Mouse (Mus musculus) forebrain, embryonic 12.5 days (tissue): ENCODE measurements at regions not wholly inside any gene's neighbourhood (a gene's known extent, or its start where the extent isn't known, plus 50 kb on each side); places are given as distances from the start of the nearest gene placed in this dataset.

Experiments used
- ATAC-seq: fragments of 200-750 bp; cut with Nextera tagmentation; 2 replicates; pipeline ENCODE4 v1.8.0; 2017; ENCODE audit warnings: moderate TSS enrichment; ENCODE audit not compliant: low FRiP score
- H3K27ac ChIP-seq: fragments of 300-500 bp; sonication (generic); 2 replicates; pipeline ENCODE4 v1.5.1; 2016; ENCODE audit warnings: mild to moderate bottlenecking
- H3K27me3 ChIP-seq: fragments of 300-500 bp; sonication (generic); 2 replicates; pipeline ENCODE4 v1.6.1; 2016; ENCODE audit warnings: mild to moderate bottlenecking
- H3K36me3 ChIP-seq: fragments of 300-500 bp; sonication (generic); replicated peaks from 2 replicates; pipeline ENCODE4 v1.6.1; 2016; ENCODE audit warnings: mild to moderate bottlenecking
- H3K4me1 ChIP-seq: fragments of 300-500 bp; sonication (generic); 2 replicates; pipeline ENCODE4 v1.6.1; 2016
- H3K4me2 ChIP-seq: fragments of 300-500 bp; sonication (generic); 2 replicates; pipeline ENCODE4 v1.6.1; 2016; ENCODE audit warnings: mild to moderate bottlenecking, moderate library complexity
- H3K4me3 ChIP-seq: fragments of 300-500 bp; sonication (generic); replicated peaks from 2 replicates; pipeline ENCODE4 v1.5.1; 2016; ENCODE audit warnings: mild to moderate bottlenecking
- H3K9ac ChIP-seq: fragments of 300-500 bp; sonication (generic); 2 replicates; pipeline ENCODE4 v1.6.1; 2016; ENCODE audit warnings: mild to moderate bottlenecking
- H3K9me3 ChIP-seq: fragments of 300-500 bp; sonication (generic); 2 replicates; pipeline ENCODE4 v1.6.1; 2016
- WGBS: fragments of 180-500 bp; shearing (Covaris S2); methylation state at CpG from one replicate; pipeline ENCODE4 v1.1.7; 2016; 5-methylcytosine and 5-hydroxymethylcytosine counted together

DNA sequence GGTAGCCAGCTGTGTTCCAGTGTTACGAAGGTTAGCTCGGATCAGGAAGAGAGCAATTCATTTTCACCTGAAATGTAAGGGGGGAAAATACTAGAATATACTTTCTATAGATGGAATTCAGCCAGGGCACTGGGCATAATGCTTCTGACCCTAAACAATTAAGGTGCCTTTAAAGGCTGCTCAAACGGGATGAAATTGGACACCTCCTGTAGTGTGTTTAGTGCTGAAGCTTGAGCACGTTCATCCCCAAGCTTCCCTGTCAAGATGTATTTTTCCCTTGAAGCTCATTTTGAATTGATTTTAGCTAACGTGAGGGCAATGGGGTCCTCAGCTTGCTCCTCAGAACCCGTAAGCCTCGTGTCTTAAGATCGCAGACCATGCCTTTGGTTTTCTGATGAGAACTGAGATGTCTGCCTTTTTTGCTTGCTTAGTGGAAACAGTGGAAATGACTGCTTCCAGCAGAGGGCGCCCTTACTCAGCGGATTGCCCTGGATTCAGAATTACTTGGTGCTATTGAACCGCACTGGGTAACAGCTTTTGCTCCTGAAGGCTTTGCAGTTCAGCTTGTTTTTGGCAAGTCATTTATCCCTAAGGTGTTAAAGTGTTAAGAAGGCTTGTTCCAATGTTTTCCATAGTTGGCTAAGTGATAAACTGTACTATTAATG lies 74.6 kb upstream of the Fermt1 start:
- Histone ChIP-seq H3K9me3 (no peaks in the 10 kb centered on the region), H3K27me3 (no peaks in the 10 kb centered on the region), H3K4me1 (no peaks in the 10 kb centered on the region), H3K4me3 (no peak overlapping the region), H3K36me3 (no peaks in the 10 kb centered on the region), H3K9ac (no peak overlapping the region), H3K4me2 (no peak overlapping the region), H3K27ac (no peak overlapping the region)
- ATAC-seq, result peak; percentile 88
- WGBS, result 18% methylated on average over 11 of the region's 11 CpGs

DNA sequence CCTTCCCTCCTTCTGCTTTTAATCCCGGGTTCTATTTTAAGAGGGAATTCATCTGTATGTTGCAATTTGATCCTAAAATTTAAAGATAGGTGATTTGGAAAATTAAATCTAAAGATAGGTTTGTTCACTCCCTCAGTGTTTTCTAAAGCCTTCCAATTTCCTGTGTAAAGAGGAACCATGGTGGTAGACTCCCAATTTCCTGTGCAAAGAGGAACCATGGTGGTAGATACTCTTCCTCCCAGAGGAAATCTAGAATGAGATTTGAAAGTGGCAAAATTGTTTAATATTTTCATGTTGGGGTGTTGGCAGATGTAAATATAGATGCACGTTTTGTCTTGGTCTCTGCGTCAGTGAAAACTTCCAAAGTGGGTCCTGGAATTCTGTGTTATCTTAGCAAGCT lies 75.5 kb upstream of the Fermt1 start:
- 85% methylated on average over 3 of the region's 3 CpGs for WGBS

DNA sequence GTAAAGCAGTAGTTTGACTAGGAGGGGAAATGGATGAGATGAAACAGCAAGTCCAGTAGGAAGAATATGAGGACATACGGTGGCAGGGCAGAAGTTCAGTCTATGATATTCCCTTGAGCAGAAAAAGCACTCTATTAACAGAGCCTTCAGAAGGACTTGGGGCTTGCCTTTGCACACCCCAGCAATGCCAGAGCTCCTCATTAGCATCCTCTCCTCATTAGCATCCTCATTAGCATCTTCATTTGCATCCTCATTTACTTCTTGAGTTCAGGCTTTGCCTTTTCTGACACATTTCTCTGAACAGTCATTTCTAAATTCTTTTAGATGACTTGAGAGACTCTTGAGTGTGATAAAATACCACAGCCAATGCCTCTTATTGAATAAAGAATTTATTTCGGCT lies 81.3 kb upstream of the Fermt1 start:
- Histone ChIP-seq H3K9me3 (no peaks in the 10 kb centered on the region), H3K4me3 (no peak overlapping the region), H3K4me1 (no peaks in the 10 kb centered on the region), H3K36me3 (no peaks in the 10 kb centered on the region), H3K27ac (no peak overlapping the region), H3K27me3 (no peaks in the 10 kb centered on the region), H3K9ac (no peak overlapping the region), H3K4me2 (no peak overlapping the region)
- WGBS, result 63% methylated on average over 2 of the region's 2 CpGs
- peak; percentile 63; the same call in 1 of the 2 replicates for ATAC-seq

More for the DNA sequence above, 75.5 kb upstream of the Fermt1 start:
- Histone ChIP-seq H3K4me1 (no peaks in the 10 kb centered on the region), H3K9me3 (no peaks in the 10 kb centered on the region), H3K4me3 (no peak overlapping the region), H3K4me2 (no peak overlapping the region), H3K36me3 (no peaks in the 10 kb centered on the region), H3K27ac (no peak overlapping the region), H3K27me3 (no peaks in the 10 kb centered on the region), H3K9ac (no peak overlapping the region)
- ATAC-seq, result no peak

DNA sequence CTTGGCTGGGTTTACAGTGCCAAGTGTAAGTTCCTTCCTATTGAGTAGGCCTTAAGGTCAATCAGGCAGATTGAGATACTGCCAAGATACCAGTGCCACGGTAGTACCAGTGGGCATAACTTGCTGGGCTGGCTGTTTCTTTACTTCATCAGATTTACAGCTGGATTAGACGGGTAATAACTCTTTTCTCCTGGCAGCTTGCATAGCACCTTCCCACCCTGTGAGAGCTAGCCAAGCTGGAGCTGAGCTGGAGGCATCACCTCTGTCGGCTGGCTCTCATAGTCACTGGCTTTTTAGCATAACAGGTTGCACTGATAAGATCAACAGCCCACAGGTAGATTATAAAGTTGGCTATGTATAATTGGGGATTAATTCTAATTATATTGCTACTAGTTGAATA lies 89.7 kb upstream of the Fermt1 start:
- 83% methylated on average over 3 of the region's 3 CpGs for WGBS
- ATAC-seq, result no peak

DNA sequence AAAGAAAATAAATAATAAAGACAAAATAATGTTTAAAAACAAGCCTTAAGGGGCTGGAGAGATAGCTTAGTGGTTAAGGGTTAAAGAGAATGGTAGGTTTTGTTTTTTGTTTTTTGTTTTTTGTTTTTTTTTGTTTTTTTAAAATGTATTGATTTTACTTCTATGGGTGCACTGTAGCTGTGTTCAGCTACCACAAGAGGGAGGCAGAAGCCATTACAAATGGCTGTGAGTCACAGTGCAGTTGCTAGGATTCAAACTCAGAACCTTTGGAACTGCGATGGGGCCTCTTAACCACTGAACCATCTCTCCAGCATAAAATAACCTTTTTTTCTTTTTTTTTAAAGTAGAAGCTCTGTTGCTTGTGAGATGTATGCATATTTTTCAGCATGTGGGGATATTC lies 95.0 kb upstream of the Fermt1 start:
- no peak for ATAC-seq
- Histone ChIP-seq H3K4me3 (no peak overlapping the region), H3K4me2 (no peak overlapping the region), H3K27ac (no peak overlapping the region), H3K4me1 (no peaks in the 10 kb centered on the region), H3K36me3 (no peaks in the 10 kb centered on the region), H3K27me3 (no peaks in the 10 kb centered on the region), H3K9me3 (no peaks in the 10 kb centered on the region), H3K9ac (no peak overlapping the region)
- WGBS, result 88% methylated on average over 1 of the region's 1 CpGs

More for the DNA sequence above, 89.7 kb upstream of the Fermt1 start:
- Histone ChIP-seq H3K9ac (no peak overlapping the region), H3K27me3 (no peaks in the 10 kb centered on the region), H3K9me3 (no peaks in the 10 kb centered on the region), H3K27ac (no peak overlapping the region), H3K4me2 (no peak overlapping the region), H3K36me3 (no peaks in the 10 kb centered on the region), H3K4me3 (no peak overlapping the region), H3K4me1 (no peaks in the 10 kb centered on the region)

DNA sequence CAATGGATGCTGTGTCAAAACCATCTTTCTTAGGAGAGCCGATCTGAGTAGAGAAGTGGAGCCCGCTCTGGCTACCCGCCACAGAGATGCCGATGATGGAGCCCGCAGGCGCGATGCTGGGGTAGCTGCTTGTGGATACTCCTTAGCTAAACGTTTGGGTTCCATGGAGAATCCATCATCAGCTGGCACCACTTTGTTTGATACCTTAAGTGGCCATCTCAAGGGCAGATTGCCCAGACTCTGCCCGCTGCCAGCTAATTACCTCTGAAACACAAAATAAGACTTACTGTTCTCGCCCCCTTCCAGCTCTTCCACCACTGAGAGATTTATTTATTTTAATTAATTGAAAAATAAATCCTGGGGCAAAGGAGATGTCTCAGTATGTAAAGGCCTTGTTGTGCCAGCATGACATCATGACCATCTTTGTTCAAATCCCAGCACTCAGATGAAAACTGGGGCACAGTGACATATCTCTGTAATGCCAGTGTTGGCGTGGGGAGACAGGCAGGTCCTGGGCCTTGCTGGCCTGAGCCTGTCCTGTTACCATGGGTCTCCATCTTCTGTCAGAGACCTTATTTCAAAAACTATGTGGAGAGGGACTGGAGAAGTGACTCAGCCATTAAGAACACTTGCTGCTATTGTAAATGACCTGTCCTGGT lies 132.1 kb upstream of the Fermt1 start:
- no peak overlapping the region for H3K4me2 ChIP-seq
- no peak overlapping the region for H3K4me3 ChIP-seq
- no peak overlapping the region for H3K27ac ChIP-seq
- ATAC-seq, result no peak
- no peaks in the 10 kb centered on the region for H3K9me3 ChIP-seq
- no peak overlapping the region for H3K9ac ChIP-seq
- no peaks in the 10 kb centered on the region for H3K36me3 ChIP-seq
- no peaks in the 10 kb centered on the region for H3K27me3 ChIP-seq
- no peaks in the 10 kb centered on the region for H3K4me1 ChIP-seq
- WGBS, result 89% methylated on average over 11 of the region's 11 CpGs

DNA sequence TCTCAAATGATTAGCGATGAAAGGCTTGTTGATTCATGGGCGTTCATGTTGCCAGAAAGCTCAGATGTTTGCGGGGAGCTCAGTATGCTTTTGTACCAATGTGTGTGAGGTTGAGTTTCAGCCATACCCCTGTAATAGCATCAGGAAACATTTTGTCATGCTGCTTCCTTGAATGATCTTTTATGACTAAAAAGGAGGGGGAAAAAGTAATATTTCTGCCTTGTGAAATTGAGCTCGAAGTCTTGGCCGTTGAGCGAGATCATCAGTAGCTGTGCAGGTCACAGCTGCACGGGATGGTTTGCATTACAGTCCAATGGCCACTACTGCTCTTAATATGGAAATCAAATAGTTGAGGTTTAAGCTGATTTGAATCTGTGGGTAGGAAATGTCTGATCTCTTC lies 145.3 kb upstream of the Fermt1 start:
- no peak overlapping the region for H3K9ac ChIP-seq
- H3K27ac ChIP-seq, result no peak overlapping the region
- no peaks in the 10 kb centered on the region for H3K4me1 ChIP-seq
- no peaks in the 10 kb centered on the region for H3K9me3 ChIP-seq
- no peak for ATAC-seq
- no peak overlapping the region for H3K4me2 ChIP-seq
- WGBS, result 85% methylated on average over 7 of the region's 7 CpGs
- H3K27me3 ChIP-seq, result no peaks in the 10 kb centered on the region
- H3K36me3 ChIP-seq, result no peaks in the 10 kb centered on the region
- H3K4me3 ChIP-seq, result no peak overlapping the region

DNA sequence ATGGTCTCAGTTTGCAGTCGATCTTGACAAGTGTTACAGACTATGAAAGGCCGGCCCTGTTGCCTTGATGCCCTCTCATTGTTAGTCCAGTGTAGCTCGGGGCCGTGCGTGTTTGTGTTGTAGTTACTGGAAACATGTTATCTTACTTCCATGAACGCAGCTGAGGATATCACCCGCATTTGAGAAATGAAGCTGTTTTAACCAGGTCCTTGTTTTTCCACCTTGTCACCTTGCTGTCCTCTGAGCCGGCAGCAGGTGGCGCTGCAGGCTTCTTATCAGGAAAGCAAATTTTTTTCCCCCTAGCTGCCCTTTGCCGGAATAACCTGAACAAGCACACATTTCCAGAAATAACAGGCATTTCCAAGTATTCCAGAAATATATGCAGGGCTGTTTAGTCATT lies 167.9 kb upstream of the Fermt1 start:
- Histone ChIP-seq H3K4me1 (no peaks in the 10 kb centered on the region), H3K27me3 (no peaks in the 10 kb centered on the region), H3K4me3 (no peak overlapping the region), H3K9me3 (no peaks in the 10 kb centered on the region), H3K4me2 (no peak overlapping the region), H3K27ac (no peak overlapping the region), H3K9ac (no peak overlapping the region), H3K36me3 (no peaks in the 10 kb centered on the region)
- peak; percentile 57; the same call in 1 of the 2 replicates for ATAC-seq
- 27% methylated on average over 10 of the region's 10 CpGs for WGBS

DNA sequence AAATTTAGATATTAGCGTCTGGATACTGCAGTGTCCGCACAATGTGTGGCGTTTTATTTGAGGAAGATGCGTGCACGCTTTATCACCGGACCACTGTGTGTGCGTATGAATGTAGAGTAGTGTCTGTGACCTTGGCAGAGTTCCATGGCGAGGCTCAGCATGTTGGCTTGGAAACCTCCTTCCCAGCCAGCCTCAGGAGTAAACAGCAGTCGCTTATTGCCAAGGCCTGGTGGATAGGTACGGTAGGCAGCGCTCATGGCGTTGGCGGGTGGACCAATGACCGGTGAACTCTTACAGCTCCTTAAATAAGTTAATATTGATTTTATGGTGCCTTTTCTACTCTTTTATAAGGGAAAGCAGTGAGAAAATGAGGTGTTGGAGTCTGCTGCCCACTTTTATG lies 172.9 kb upstream of the Fermt1 start:
- no peak overlapping the region for H3K9ac ChIP-seq

DNA sequence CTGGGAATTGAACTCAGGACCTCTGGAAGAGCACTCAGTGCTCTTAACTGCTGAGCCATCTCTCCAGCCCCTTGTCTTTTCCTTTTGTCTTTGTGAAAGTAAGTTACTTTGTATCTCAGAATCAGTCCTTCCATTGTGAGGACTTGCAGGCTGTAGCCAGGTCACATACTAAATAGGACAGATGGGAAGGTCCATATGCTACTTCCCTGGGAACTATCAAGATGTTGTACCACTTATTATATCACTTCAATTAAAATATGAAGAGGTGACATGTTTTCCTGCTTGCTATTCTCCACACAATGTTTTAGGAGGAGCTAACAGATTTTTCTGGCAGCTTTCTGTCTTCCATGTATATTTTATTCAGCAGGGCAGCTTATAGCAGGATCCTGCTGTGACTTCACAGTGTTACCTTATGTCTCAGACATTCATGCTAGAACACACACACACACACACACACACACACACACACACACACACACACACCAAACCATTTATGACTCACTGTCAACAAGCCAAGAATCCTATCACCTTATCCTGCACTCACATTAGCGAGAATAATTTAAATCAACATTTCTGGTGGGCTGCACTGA lies 179.6 kb upstream of the Fermt1 start:
- H3K4me3 ChIP-seq, result no peak overlapping the region
- H3K9me3 ChIP-seq, result no peaks in the 10 kb centered on the region
- no peaks in the 10 kb centered on the region for H3K27me3 ChIP-seq
- no peak for ATAC-seq
- no peaks in the 10 kb centered on the region for H3K36me3 ChIP-seq
- H3K9ac ChIP-seq, result no peak overlapping the region
- no peak overlapping the region for H3K4me2 ChIP-seq
- H3K27ac ChIP-seq, result no peak overlapping the region
- H3K4me1 ChIP-seq, result no peaks in the 10 kb centered on the region
- WGBS, result 82% methylated on average over 1 of the region's 1 CpGs

More for the DNA sequence above, 172.9 kb upstream of the Fermt1 start:
- ATAC-seq, result no peak
- H3K27me3 ChIP-seq, result no peaks in the 10 kb centered on the region
- WGBS, result 92% methylated on average over 14 of the region's 14 CpGs
- no peaks in the 10 kb centered on the region for H3K4me1 ChIP-seq
- no peak overlapping the region for H3K4me2 ChIP-seq
- no peak overlapping the region for H3K27ac ChIP-seq
- H3K9me3 ChIP-seq, result no peaks in the 10 kb centered on the region
- H3K4me3 ChIP-seq, result no peak overlapping the region
- H3K36me3 ChIP-seq, result no peaks in the 10 kb centered on the region

DNA sequence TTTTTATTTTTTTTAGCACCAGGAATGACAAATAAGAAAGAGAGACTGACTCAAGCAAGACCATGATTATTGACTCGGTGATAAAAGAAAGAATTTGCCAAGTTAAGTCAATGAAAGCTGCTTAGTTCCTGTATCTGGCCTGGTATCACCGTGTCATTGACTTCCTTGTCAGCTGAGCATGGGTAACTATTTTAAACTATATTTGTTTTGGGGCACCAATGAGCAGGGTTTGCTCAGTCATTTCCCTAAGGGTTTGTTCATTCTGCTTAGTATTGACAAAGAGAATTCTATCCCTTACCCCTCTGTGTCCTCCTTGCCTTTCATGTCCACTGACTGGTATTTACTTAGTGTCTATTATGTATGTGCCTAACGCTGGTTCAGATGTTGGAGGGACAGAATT lies 189.2 kb upstream of the Fermt1 start:
- WGBS, result 70% methylated on average over 3 of the region's 3 CpGs
- Histone ChIP-seq H3K36me3 (no peaks in the 10 kb centered on the region), H3K27ac (no peak overlapping the region), H3K4me2 (no peak overlapping the region), H3K4me1 (no peaks in the 10 kb centered on the region), H3K4me3 (no peak overlapping the region), H3K9me3 (no peaks in the 10 kb centered on the region), H3K27me3 (no peaks in the 10 kb centered on the region), H3K9ac (no peak overlapping the region)
- no peak for ATAC-seq

DNA sequence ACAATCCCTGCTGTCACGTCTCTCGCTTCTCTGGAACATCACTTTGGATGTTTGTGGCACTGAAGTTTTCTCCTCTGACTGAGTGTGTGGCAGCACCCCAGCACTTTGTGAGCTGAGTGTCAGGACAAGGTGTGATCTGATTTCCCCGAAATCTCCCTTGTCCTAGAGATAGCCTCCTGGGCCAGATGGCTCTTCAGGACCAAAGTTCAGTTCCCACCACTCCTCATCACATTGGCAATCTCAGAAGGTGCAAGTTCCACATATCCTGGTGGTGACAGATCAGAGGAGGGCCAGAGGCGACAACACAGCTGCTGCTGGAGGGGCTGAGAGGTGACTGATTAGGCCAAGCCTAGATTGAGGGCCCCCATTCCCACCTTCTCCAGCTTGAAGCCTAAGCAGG lies 193.2 kb upstream of the Fermt1 start:
- Histone ChIP-seq H3K9me3 (no peaks in the 10 kb centered on the region), H3K27ac (no peak overlapping the region), H3K9ac (no peak overlapping the region), H3K4me3 (no peak overlapping the region), H3K27me3 (no peaks in the 10 kb centered on the region), H3K4me1 (no peaks in the 10 kb centered on the region), H3K36me3 (no peaks in the 10 kb centered on the region), H3K4me2 (no peak overlapping the region)
- 92% methylated on average over 4 of the region's 4 CpGs for WGBS
- ATAC-seq, result no peak
